Mouse (Mus musculus) regulatory T cell (primary cell): ENCODE results near the gene Hnrnpr.

ENCODE experiments used
- in situ Hi-C: fragments of 300-600 bp; cut with MboI, MseI; formaldehyde crosslinking; loops from one replicate; pipeline ENCODE4 v1.15.1; 2025; ENCODE audit warnings: high pct_unique_total_duplicates

The Hnrnpr gene

DNA sequence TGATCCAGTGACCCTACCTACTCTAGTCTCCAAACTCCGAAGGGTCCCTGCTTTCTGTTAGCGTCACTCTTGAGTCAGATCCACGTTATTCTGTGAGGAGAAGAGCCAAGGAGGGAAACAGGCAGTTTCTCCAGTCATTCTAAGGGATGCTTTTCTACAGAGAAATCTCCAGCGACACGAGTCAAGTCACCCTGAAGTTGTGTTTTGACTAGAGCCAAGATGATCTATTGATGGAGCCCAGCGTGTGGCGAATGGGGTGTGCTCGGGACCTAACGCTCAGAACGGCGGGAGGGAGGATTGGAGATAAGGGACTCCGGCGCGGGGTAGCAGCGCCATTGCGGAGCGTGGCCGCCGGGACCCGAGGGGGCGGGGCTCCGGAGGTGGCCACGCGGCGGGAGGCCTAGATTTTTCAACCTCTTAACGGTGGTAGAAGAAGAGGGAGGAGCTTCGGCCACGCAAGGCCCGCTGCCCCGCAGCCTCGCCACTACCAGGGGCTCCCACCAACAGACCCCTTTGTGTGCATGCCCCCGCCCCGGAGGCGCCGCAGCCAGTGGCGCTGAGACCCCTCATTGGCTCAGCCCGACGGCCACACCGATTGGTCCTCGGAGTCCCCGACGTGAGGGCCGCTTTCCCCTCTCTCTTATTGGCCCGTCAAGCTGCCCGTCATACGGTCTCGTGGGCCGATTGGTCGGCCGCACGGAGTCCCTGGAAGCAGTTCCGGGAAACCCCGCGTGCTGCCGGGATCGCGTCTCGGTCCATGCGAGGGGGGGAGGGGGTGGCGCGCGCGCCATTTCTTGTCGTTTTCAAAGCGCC lies at the start of gene Hnrnpr:
Gene Hnrnpr, plus strand, starts transcription at position 714 of the 813 bp plus-strand sequence.
- in situ Hi-C loops: no loop called here

DNA sequence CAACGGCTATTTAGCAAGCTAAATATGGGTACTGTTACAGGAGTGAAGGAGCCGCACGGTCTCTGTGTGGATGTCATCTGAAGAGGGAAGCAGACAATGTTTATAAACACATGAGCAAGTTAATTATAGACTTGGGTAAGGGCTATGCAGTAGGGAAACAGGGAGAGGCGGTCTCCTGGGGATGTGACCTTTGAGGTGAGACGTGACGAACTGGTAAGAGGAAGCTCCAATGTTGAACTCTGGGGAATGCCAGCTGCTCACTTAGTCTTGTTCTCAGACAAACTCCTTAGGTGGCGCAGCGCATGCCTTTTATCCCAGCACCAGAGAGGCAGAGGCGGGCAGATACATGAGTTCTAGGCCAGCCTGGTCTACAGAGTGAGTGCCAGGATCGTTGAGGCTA lies 48.8 kb upstream of the Hnrnpr start:
- in situ Hi-C loops: no loop called here

DNA sequence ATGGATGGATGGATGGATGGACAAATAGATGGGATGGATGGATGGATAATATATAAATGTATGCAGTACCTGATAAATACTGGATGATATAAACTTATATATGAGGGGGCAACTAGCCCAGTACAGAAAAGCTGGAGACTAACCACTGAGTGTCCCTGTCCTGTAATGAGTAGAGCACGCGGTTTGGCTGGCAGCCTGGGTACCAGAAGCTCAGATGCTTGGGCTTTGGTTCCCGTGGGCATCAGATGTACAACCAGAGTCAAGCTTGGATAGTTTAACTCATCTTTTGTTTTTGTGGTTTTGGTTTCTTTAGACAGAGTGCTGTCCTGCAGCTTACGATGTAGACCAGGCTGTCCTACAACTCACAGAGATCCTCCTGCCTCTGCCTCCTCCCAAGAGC lies 47.2 kb upstream of the Hnrnpr start:
- in situ Hi-C loops: no loop called here

- in situ Hi-C loops: loop anchor here (5.0 kb wide), 1 partner anchor 355 kb away; the partner anchor contains the start of gene Lactbl1
Observed at GRCm38 (mm10) chr4:136266716-136267343, 43.9 kb upstream of the Hnrnpr start.

GRCm38 (mm10) chr4:136268912-136269311 lies 41.8 kb upstream of the Hnrnpr start:
- in situ Hi-C loops: loop anchor here (5.0 kb wide), 1 partner anchor 353 kb away; the partner anchor contains the start of gene Lactbl1

DNA sequence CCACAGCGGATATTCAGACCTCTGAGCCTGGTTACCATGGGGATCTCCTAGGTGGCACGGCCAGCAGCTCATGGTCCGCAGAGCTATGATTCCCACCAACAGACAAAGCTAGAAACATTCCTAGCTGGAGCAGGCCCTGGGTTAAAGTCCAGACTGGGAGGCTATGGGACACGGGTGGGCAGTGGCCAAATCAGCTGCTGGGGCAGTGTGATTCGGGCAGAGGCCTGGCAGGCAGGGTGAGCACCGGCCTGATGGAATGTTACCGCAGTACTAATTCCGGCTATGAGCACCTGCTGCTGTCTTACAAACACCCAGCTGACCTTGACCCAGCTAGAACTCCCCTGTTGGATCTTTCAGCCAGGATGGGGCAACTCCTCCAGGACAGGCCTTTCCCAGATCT lies 40.1 kb upstream of the Hnrnpr start:
- in situ Hi-C loops: no loop called here

DNA sequence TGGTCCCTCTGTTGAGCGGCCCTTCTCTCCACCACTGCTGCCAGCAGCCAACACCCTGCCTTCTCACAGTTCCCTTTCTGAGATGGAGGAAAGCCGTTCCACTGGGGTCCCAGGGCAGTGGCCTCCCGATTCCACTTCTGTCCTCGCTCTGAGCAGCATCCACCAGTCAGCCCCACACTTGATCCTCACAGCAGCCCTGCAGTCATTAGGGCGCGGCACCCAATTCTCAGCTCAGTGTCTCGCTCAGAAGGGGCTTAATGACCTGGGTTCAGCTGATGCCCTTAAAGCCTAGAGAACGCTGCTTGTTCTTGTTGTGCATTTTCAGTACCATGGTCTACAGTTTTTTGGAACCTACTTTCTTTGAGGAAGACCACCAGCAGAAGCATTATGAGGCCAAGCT lies 29.6 kb upstream of the Hnrnpr start:
- in situ Hi-C loops: no loop called here

DNA sequence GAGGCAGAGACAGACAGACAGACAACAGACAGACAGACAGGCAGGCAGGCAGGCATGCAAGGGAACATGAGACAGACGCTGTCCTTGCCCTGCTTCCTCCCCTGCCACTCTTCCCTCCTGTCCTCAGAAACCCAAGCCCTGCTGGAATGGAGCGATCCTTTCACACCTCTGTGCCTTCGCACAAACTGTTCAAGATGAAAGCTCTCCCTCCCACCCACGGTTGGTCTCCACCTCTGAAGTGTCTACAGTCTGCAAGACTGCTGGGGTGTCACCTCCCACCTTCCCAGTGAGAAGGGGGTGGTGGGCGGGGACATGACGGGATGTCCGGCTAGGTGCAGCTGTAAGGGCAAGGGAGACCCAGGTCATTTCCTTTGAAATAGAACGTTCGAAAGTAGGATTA lies 29.1 kb upstream of the Hnrnpr start:
- in situ Hi-C loops: no loop called here

- in situ Hi-C loops: no loop called here
Observed at GRCm38 (mm10) chr4:136282621-136283480, 27.9 kb upstream of the Hnrnpr start.

DNA sequence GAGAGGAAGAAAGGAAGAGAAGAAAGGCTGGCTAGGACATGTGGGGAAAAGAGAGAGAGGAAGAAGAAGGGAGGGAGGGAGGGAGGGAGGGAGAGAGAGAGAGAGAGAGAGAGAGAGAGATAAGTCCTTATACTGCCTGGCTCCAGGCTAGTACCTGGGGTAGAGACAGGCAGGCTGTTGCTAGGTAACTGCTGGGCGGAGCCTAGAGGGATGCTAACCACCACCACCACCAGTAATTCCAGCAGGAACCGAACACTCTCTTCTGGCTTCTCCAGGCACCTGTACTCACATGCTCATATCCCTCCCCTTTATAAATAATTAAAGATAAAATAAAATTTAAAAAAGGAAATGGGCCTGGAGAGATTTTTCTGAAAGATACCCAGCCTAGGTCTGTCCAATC lies 27.0 kb upstream of the Hnrnpr start:
- in situ Hi-C loops: no loop called here

- in situ Hi-C loops: no loop called here
Observed at GRCm38 (mm10) chr4:136284455-136284854, 26.3 kb upstream of the Hnrnpr start, which contains the start of gene Zfp46. Gene Zfp46, plus strand, starts transcription at chr4:136284683.

- in situ Hi-C loops: no loop called here
Observed at GRCm38 (mm10) chr4:136284891-136285290, 25.9 kb upstream of the Hnrnpr start.

- in situ Hi-C loops: no loop called here
Observed at GRCm38 (mm10) chr4:136285348-136285810, 25.4 kb upstream of the Hnrnpr start.

DNA sequence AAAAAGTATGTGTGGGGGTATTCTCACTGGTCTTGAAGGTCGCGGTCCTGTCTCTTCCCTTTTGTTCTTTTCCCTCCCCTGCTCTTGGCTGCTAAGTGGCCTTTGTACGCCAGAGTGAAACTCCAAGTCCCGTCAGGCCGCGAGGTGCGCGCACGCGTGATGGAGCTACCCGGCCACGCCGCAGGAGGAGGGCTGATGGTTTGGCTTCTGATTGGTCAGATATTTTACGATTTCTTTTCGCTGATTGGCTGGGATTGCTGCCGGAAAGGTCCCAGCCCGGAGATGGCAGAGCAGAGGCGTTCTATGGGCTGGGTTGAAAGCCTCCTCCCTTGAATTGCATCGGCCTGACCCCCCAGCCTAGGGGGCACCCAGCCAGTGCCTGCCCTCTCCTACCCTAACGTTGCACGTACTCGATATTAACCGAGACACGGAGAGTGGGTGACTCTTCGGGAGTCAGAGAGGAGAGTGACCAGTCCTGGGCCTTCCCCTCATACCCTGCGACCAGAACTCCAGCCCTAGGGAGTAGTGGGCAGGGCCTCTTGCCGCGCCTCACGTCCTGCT lies 24.9 kb upstream of the Hnrnpr start:
- in situ Hi-C loops: no loop called here

GRCm38 (mm10) chr4:136289918-136290780 lies 20.6 kb upstream of the Hnrnpr start:
- in situ Hi-C loops: no loop called here

DNA sequence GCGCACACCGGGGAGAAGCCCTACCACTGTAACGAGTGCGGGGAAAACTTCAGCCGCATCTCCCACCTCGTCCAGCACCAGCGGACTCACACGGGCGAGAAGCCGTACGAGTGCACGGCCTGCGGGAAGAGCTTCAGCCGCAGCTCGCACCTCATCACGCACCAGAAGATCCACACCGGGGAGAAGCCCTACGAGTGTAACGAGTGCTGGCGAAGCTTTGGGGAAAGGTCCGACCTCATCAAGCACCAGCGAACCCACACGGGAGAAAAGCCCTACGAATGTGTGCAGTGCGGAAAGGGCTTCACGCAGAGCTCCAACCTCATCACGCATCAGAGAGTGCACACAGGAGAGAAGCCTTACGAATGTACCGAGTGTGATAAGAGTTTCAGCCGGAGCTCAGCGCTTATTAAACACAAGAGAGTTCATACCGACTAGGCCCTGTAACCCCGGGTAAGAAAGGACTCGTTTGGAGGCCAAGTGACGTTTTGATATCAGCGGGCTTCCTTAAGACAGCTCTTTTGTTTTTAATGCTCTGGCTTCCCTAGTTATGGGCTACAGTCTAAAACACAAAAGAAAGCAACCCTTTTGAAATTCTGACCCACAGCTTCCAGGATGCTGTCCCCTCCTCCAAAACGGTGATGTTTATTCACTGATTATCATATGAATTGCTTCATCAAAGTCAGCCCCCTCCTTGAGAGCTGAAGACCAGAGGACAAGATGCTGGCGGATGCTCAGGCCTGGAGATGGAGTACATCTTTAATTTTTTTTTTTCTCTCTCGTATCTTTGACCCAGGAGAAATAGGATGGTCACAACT lies 19.8 kb upstream of the Hnrnpr start:
- in situ Hi-C loops: no loop called here

GRCm38 (mm10) chr4:136291692-136292091 lies 19.1 kb upstream of the Hnrnpr start:
- in situ Hi-C loops: no loop called here

GRCm38 (mm10) chr4:136295941-136296340 lies 14.8 kb upstream of the Hnrnpr start:
- in situ Hi-C loops: loop anchor here (5.0 kb wide), 1 partner anchor 79 kb away; no protein-coding TSS in a partner anchor

DNA sequence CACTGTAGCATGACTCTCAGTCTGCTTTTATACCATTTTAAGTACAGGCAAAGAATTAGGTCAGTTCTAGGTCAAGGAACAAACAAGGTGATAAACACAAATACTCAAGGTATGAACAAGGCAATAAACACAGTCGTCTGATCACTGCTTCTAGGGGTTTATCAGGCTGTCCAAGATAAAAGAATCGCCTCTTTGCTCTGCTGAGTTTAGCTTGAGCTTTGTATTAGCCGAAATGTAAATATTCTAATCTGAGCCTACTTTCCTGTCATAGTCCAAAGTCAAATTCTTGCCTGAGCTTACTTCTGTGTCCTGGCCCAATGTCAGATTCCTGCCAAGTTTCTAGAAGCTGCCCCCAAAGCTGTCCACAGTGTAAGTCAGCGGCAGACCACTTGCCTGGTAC lies 8.3 kb upstream of the Hnrnpr start:
- in situ Hi-C loops: no loop called here

- in situ Hi-C loops: no loop called here
Observed at GRCm38 (mm10) chr4:136304181-136304580, 6.6 kb upstream of the Hnrnpr start.
